Mouse (Mus musculus): ENCODE results near the gene Tmem80. TPM values are rescaled to one million over a fixed set of nuclear protein-coding genes. Genes with fewer than 3 reads are reported as not detected.

The Tmem80 gene
- polyA plus RNA-seq (2012) = 11.4 and 11.9 TPM in 2 replicates

DNA sequence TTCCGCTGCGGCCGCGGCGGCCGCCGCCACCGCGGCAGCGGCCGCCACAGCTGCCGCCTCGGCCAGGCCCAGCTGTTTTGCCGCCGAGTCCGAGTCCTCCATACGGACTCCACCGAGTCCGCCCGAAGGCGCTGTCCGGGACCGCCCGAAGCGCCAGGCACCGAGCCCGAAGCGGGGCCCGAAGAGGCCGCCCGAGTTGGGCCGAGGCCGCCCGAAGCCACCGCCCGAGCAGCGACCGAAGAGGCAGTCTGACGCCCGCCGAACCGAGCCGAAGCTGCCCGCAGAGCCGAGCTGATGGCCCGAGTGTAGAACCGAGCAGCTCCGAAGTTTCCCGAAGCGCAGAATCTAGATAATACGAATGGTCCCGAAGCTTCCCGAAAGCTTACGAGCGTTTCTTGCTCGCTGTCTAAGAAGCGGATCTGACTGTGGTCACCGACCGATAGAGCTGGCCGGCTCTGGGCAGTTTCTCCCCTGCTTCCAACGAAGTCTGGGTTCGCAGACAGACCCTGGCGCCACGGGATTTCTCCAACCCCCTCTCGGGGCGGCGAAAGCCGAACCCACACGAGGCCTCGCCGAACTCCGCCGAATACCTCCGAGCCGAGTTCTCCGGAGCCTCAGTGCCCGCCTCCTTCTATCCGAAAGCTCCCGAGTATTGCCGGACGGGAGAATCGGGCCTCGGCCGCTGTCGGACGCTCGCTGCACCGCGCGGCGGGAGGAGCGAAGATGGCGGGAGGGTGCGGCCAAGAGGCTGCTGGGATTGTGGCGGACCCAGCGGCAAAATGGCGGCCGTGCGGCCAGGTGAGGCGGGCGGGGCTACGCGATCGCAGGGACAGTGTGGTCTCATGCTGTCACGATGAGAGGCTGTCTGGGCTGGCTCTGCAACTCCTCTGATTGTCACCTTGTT, at the start of gene Tmem80, which contains the start of gene Deaf1:
Gene Tmem80 (plus strand): TSS at position 271 of the 904 bp plus-strand sequence.
Gene Deaf1 (minus strand): TSS at position 222 of the 904 bp plus-strand sequence.

DNA sequence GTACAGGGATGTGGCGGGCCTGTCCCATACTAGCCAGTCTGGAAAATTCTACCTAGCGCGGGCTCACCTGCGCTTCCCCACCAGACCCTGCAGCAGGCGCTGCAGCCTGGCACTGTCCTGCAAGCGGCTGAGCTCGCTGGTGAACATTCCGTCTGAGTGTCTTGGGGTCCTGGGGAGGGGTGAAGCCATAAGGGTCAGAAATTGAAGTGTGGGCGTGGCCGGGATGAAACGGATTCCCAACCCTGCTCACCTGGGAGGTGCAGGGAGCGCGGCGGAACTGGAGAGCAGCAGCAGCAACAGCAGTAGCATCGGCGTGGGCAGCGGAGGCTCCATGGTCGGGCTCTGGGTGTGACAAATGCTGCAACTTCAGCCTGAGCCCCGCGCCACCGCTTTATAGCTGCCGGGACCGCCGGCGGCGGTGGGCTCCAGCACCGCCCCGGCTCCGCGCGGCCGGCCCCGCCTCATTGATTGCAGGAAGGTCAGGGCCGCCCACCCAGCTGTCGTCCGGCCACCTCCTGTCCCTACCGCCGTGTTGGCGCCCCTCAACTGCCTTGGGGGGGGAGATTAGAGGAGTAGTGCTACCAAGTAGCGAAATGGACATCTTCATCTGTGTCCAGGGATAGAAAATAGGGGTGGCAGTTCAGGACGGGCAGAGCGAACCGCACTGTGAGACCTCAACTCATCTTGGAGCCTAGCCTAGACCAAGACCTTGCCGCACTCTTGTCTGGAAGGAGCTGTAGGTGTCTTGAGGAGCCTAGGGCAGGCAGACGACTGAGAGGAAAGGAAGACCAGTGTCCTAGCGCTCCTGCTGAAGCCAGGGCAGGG, 48.6 kb upstream of the Tmem80 start, which contains the start of gene Sct:
Gene Sct (minus strand): TSS at position 368 of the 825 bp plus-strand sequence.

DNA sequence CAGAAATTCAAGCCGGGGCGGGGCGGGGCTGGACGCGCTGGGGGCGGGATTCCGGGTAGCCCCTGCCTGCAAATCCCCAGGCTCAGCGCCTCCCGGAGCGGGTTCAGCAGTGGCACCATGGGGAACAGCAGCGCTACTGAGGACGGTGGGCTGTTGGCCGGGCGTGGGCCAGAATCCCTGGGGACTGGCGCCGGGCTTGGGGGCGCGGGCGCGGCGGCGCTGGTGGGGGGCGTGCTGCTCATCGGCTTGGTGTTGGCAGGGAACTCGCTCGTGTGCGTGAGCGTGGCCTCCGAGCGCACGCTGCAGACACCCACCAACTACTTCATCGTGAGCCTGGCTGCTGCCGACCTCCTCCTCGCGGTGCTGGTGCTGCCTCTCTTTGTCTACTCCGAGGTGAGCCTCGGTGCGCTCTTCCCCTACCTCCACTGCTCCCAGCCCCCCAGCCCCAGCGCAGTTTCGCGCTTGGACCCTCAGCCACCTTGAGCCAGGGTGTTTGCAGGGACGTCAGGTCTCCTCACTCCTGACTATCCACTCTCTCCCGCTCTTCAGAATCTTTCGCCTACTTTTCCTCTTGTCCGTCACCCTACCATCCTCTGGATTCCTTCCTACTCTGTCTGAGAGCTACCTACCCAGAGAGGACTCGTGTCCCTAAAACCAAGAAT, 35.5 kb upstream of the Tmem80 start, which contains the start of gene Drd4:
Gene Drd4 (plus strand): TSS at position 86 of the 662 bp plus-strand sequence.

DNA sequence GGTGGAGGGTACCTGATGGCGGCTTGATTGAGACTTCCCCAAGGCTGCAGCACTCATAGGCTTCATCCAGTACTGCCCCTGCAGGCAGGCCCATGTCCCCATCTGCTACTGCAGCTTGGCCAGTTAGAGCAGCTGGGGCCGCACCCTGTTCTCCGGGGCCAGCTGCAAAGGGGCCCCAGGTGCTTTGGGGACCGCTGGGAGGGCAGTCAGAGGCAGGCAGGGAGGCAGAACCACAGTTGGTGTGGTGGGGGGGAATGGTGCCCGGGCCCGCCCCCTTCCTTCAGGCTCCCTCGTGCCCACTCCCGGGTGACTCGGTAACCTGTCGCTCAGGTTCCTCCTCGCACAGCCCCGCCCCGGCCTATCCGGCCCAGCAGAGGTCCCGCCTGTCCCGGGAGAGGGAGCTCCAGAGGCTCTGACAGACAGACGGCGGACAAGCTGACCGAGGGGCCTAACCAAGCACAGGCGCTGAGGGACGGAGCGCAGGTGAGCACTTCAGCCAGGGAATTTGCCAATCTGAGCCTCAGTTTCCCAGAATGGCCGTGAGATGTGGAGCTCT, 11.1 kb downstream of the Tmem80 start, which contains the start of gene Eps8l2:
Gene Eps8l2 (plus strand): TSS at position 305 of the 556 bp plus-strand sequence.

Other genes with a start within 250 kb of the Tmem80 start
- gene Pkp3, start 249.5 kb upstream of the Tmem80 start, polyA plus RNA-seq (2012) = 5.2 and 6.1 TPM in 2 replicates
- gene Sigirr, start 227.2 kb upstream of the Tmem80 start, polyA plus RNA-seq (2012) = 25.0 and 28.0 TPM in 2 replicates
- gene Ano9, start 209.9 kb upstream of the Tmem80 start, polyA plus RNA-seq (2012) = not detected in 2 replicates
- gene Ptdss2, start 205.4 kb upstream of the Tmem80 start, polyA plus RNA-seq (2012) = 57.1 and 69.8 TPM in 2 replicates
- gene Rnh1, start 154.9 kb upstream of the Tmem80 start, polyA plus RNA-seq (2012) = 24.0 and 25.0 TPM in 2 replicates
- gene Hras, start 133.7 kb upstream of the Tmem80 start, polyA plus RNA-seq (2012) = 41.0 and 48.4 TPM in 2 replicates
- gene Lrrc56, start 133.6 kb upstream of the Tmem80 start, polyA plus RNA-seq (2012) = 6.8 and 8.0 TPM in 2 replicates
- 0.20 and 0.49 TPM in 2 replicates for gene Lmntd2, start 113.7 kb upstream of the Tmem80 start, polyA plus RNA-seq (2012)
- gene Rassf7, start 111.9 kb upstream of the Tmem80 start, polyA plus RNA-seq (2012) = 13.1 and 15.1 TPM in 2 replicates
- 130 and 156 TPM in 2 replicates for gene Phrf1, start 99.0 kb upstream of the Tmem80 start, polyA plus RNA-seq (2012)
- gene Irf7, start 61.3 kb upstream of the Tmem80 start, polyA plus RNA-seq (2012) = 47.5 and 78.3 TPM in 2 replicates
- 0.04 TPM in 1 of 2 replicates, not detected in the other for gene Cdhr5, start 51.0 kb upstream of the Tmem80 start, polyA plus RNA-seq (2012)
- not detected in 2 replicates for gene Sct, start 48.6 kb upstream of the Tmem80 start, polyA plus RNA-seq (2012)
- 0.03 TPM in 1 of 2 replicates, not detected in the other for gene Drd4, start 35.7 kb upstream of the Tmem80 start, polyA plus RNA-seq (2012)
- 77.8 and 93.7 TPM in 2 replicates for gene Deaf1, start within 50 bp of the Tmem80 start, polyA plus RNA-seq (2012)
- gene Eps8l2, start 11.1 kb downstream of the Tmem80 start, polyA plus RNA-seq (2012) = 0.39 and 1.3 TPM in 2 replicates
- 342 and 397 TPM in 2 replicates for gene Taldo1, start 64.5 kb downstream of the Tmem80 start, polyA plus RNA-seq (2012)
- gene Gatd1, start 86.4 kb downstream of the Tmem80 start, polyA plus RNA-seq (2012) = 8.0 and 12.4 TPM in 2 replicates
- gene Cend1, start 101.8 kb downstream of the Tmem80 start, polyA plus RNA-seq (2012) = not detected in 2 replicates
- 79.5 and 83.9 TPM in 2 replicates for gene Slc25a22, start 110.2 kb downstream of the Tmem80 start, polyA plus RNA-seq (2012)
- 53.9 and 66.7 TPM in 2 replicates for gene Pidd1, start 116.3 kb downstream of the Tmem80 start, polyA plus RNA-seq (2012)
- 8,310 and 8,668 TPM in 2 replicates for gene Rplp2, start 119.6 kb downstream of the Tmem80 start, polyA plus RNA-seq (2012)
- gene Pnpla2, start 127.5 kb downstream of the Tmem80 start, polyA plus RNA-seq (2012) = 168 and 188 TPM in 2 replicates
- gene Cracr2b, start 133.4 kb downstream of the Tmem80 start, polyA plus RNA-seq (2012) = 20.9 and 46.2 TPM in 2 replicates
- gene Cd151, start 139.7 kb downstream of the Tmem80 start, polyA plus RNA-seq (2012) = 19.8 and 21.9 TPM in 2 replicates
- 70.2 and 83.1 TPM in 2 replicates for gene Polr2l, start 147.4 kb downstream of the Tmem80 start, polyA plus RNA-seq (2012)
- 27.3 and 28.2 TPM in 2 replicates for gene Tspan4, start 147.5 kb downstream of the Tmem80 start, polyA plus RNA-seq (2012)
- gene Chid1, start 212.1 kb downstream of the Tmem80 start, polyA plus RNA-seq (2012) = 17.8 and 29.0 TPM in 2 replicates
- gene Ap2a2, start 234.4 kb downstream of the Tmem80 start, polyA plus RNA-seq (2012) = 25.0 and 25.3 TPM in 2 replicates

All from megakaryocyte-erythroid progenitor cell, adult 5 weeks (primary cell).